In the genomic region with DNA sequence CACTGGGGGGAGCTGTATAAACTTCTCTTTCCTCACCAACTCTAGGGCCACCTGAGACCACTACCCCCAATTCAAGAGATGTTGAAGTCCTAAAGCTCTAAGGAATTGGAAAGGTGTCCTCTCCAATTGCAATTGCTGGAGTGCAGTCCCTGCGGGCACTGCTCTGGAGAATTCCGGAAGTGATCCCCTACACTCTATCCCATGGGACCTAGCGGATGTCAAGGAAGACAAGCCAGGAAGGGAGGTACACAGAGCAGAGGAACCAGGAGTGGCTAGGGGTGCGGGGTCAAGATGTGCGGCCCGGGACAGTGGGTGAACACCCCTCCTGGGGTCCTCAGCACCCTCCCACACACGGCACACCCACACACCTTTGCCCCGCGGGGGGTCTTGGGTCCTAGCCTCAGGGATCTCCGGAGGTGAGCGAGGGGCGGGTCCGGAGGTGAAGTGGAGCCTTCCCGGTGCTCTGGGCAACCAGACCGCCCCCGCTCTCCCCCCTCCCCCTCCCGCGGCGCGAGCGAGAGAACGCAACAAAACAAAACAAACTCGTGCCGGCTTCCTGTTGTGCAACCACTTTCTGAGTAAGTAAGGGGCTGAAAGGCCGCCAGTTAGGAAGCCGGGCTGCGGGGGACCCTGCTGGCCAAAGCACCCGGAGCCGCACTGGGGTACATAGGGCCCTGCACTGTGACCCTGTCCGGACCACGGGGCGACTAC, we compare ENCODE assay signal across 7 mouse cellular contexts. TPM values are rescaled to one million over a fixed set of nuclear protein-coding genes. Genes with fewer than 3 reads are reported as not detected.
DNase-seq lines count a peak whose midpoint lies in the region; ATAC-seq and TF ChIP-seq lines count a peak whose summit lies in the region.

No protein-coding gene starts in this region.

- peaks cover 11% of the 10 kb centered on the region; the same call in 1 of the 2 replicates for H3K4me1 ChIP-seq in intestine, embryonic 15.5 days (replicated peaks)
- H3K4me1 ChIP-seq in liver, postnatal 0 days (ENCODE audit: insufficient read depth): peaks cover 21% of the 10 kb centered on the region
- peaks cover 38% of the 10 kb centered on the region for H3K4me1 ChIP-seq in neural tube, embryonic 13.5 days (replicated peaks)

- TF ChIP-seq EP300 in liver, postnatal 0 days (IDR thresholded peaks at IDR 0.05; ENCODE audit: low read depth): no peak

- peak overlapping the region; percentile 92 for H3K4me2 ChIP-seq in intestine, embryonic 15.5 days (replicated peaks)
- peak overlapping the region; percentile 93 for H3K4me2 ChIP-seq in liver, postnatal 0 days (ENCODE audit: low read depth, low read length)
- H3K4me2 ChIP-seq in neural tube, embryonic 13.5 days: peak overlapping the region; percentile 99

- no peaks in the 10 kb centered on the region for H3K27me3 ChIP-seq in Patski
- H3K27me3 ChIP-seq in intestine, embryonic 15.5 days (replicated peaks): peaks cover 5% of the 10 kb centered on the region
- H3K27me3 ChIP-seq in liver, postnatal 0 days (ENCODE audit: insufficient read depth, low read length): peaks cover 32% of the 10 kb centered on the region
- H3K27me3 ChIP-seq in neural tube, embryonic 13.5 days: peaks cover 58% of the 10 kb centered on the region

- H3K9me3 ChIP-seq in intestine, embryonic 15.5 days: no peaks in the 10 kb centered on the region
- H3K9me3 ChIP-seq in liver, postnatal 0 days (ENCODE audit: low read length): no peaks in the 10 kb centered on the region
- no peaks in the 10 kb centered on the region for H3K9me3 ChIP-seq in neural tube, embryonic 13.5 days

- in situ Hi-C loops in Patski (cut with MboI; ENCODE audit: low pct_unique_long_range_greater_than_20kb): no loop called here

- peak overlapping the region; percentile 20 for H3K9ac ChIP-seq in intestine, embryonic 15.5 days
- peak overlapping the region; percentile 55 for H3K9ac ChIP-seq in liver, postnatal 0 days (replicated peaks)
- H3K9ac ChIP-seq in neural tube, embryonic 13.5 days: peak overlapping the region; percentile 66

- CTCF ChIA-PET in Patski (lab: Charles Lee): interaction anchor here (1.9 to 2.1 kb wide), 2 partner anchors 19 to 32 kb away, joined by 4 read pairs; no protein-coding TSS in a partner anchor

- POLR2A ChIA-PET in Patski (lab: Charles Lee): interaction anchor here (0.7 to 2.5 kb wide), 5 partner anchors 14 to 506 kb away, joined by 3 to 16 read pairs (median 5); no protein-coding TSS in a partner anchor

- no peaks in the 10 kb centered on the region for H3K36me3 ChIP-seq in intestine, embryonic 15.5 days
- H3K36me3 ChIP-seq in liver, postnatal 0 days (replicated peaks; ENCODE audit: insufficient read depth, low read length): no peaks in the 10 kb centered on the region
- H3K36me3 ChIP-seq in neural tube, embryonic 13.5 days: no peaks in the 10 kb centered on the region

- peak overlapping the region; percentile 51 for H3K4me3 ChIP-seq in intestine, embryonic 15.5 days (replicated peaks)
- H3K4me3 ChIP-seq in liver, postnatal 0 days (ENCODE audit: low read depth, low read length): peak overlapping the region; percentile 50
- peak overlapping the region; percentile 55 for H3K4me3 ChIP-seq in neural tube, embryonic 13.5 days

- peak; percentile 20 for ATAC-seq in Patski
- peak; percentile 44 for ATAC-seq in intestine, embryonic 15.5 days
- ATAC-seq in liver, postnatal 0 days: peak; percentile 52
- no peak for ATAC-seq in neural tube, embryonic 13.5 days (ENCODE audit: low read depth)

- no peak for DNase-seq in Patski (ENCODE audit: low read depth, low spot score)
- peak; percentile 38 to 44 for DNase-seq in adrenal gland, postnatal 4 days (ENCODE audit: low spot score in 2 of 2)
- DNase-seq in gastrocnemius, postnatal 25 days: peak; percentile 20
- DNase-seq in liver, postnatal 0 days: peak; percentile 54
- peak; percentile 22 to 61 for DNase-seq in urinary bladder, postnatal 36 days (ENCODE audit: low spot score in 2 of 2)

- no peak overlapping the region for H3K27ac ChIP-seq in intestine, embryonic 15.5 days
- H3K27ac ChIP-seq in liver, postnatal 0 days (ENCODE audit: low read depth): peak overlapping the region; percentile 29; the same call in 1 of the 2 replicates
- no peak overlapping the region for H3K27ac ChIP-seq in neural tube, embryonic 13.5 days (replicated peaks)

- 1% methylated on average over 27 of the region's 32 CpGs for WGBS in intestine, embryonic 15.5 days
- 2% methylated on average over 32 of the region's 32 CpGs for WGBS in liver, postnatal 0 days (ENCODE audit: insufficient replicate concordance)
- WGBS in neural tube, embryonic 13.5 days: under 1% methylated on average over 32 of the region's 32 CpGs

- TF ChIP-seq CTCF in Patski (IDR thresholded peaks at IDR 0.05): no peak
- TF ChIP-seq CTCF in liver, postnatal 0 days (IDR thresholded peaks at IDR 0.05; ENCODE audit: low read depth): no peak

RNA-seq across cellular contexts. Expression of gene Glis3, which starts 2.0 kb away (rescaled TPM):
- 213 TPM for polyA plus RNA-seq in Patski (2021)
- 10 to 100 TPM; 10.6 to 19.0 TPM for total RNA-seq in adrenal gland, postnatal 4 days (2021)
- total RNA-seq in gastrocnemius, postnatal 25 days (2021): 1 to 10 TPM in 1 of 2 experiments, under 1 TPM in 1; 0.82 to 1.0 TPM
- 1.3 and 1.5 TPM in 2 replicates for polyA plus RNA-seq in intestine, embryonic 15.5 days (2015; fragmentation: Nextera tagmentation; extraction: Ambion mirVana)
- polyA plus RNA-seq in liver, postnatal 0 days (2015; fragmentation: Nextera tagmentation; extraction: Ambion mirVana): 0.17 and 0.36 TPM in 2 replicates
- 0.93 and 2.1 TPM in 2 replicates for polyA plus RNA-seq in neural tube, embryonic 13.5 days (2015; fragmentation: Nextera tagmentation; extraction: Ambion mirVana)

Comparison
In these comparisons a context has a peak if more than half of its experiments do, and no peak if none do; other contexts are left out.
1. RNA of gene Glis3, which starts 2.0 kb away (polyA plus RNA-seq): 213 TPM in Patski (single experiment); 1.3 to 1.5 TPM in intestine, embryonic 15.5 days, 0.93 to 2.1 TPM in neural tube, embryonic 13.5 days and 0.17 to 0.36 TPM in liver, postnatal 0 days; every median in the first group is over 10 times any median in the second.
2. Peak in every context shown above with its lines, with median percentiles within 50 percentile points of each other: H3K4me2 ChIP-seq, H3K4me3 ChIP-seq and H3K9ac ChIP-seq.